Mouse (Mus musculus) heart, postnatal 0 days (tissue): ENCODE data around the gene Fam227b. TPM values are rescaled to one million over a fixed set of nuclear protein-coding genes. Genes with fewer than 3 reads are reported as not detected.

Source experiments
- ATAC-seq: fragments of 200-750 bp; cut with Nextera tagmentation; 2 replicates; pipeline ENCODE4 v1.8.0; 2017; ENCODE audit warnings: low read depth, moderate number of reproducible peaks, moderate library complexity; ENCODE audit not compliant: insufficient read depth
- DNase-seq: peaks from one replicate; pipeline ENCODE4 v3.0.0-alpha.2; 2016; ENCODE audit warnings: low spot score
- H3K27ac ChIP-seq: fragments of 300-500 bp; sonication (generic); 2 replicates; pipeline ENCODE4 v1.5.1; 2014; ENCODE audit warnings: low read depth, mild to moderate bottlenecking
- H3K27me3 ChIP-seq: fragments of 300-500 bp; sonication (generic); 2 replicates; pipeline ENCODE4 v1.6.1; 2014; ENCODE audit warnings: low read length, mixed read lengths; ENCODE audit not compliant: control insufficient read depth, insufficient read depth
- H3K36me3 ChIP-seq: fragments of 300-500 bp; sonication (generic); replicated peaks from 2 replicates; pipeline ENCODE4 v1.6.1; 2014; ENCODE audit warnings: low read length, mixed read lengths; ENCODE audit not compliant: control insufficient read depth, insufficient read depth
- H3K4me1 ChIP-seq: fragments of 300-500 bp; sonication (generic); 2 replicates; pipeline ENCODE4 v1.6.1; 2014; ENCODE audit warnings: antibody characterized with exemption; ENCODE audit not compliant: control insufficient read depth, insufficient read depth
- H3K4me2 ChIP-seq: fragments of 300-500 bp; sonication (generic); 2 replicates; pipeline ENCODE4 v1.6.1; 2014; ENCODE audit warnings: low read depth, mild to moderate bottlenecking, low read length, moderate library complexity
- H3K4me3 ChIP-seq: fragments of 300-500 bp; sonication (generic); 2 replicates; pipeline ENCODE4 v1.5.1; 2014; ENCODE audit warnings: low read depth, low read length
- H3K9ac ChIP-seq: fragments of 300-500 bp; sonication (generic); replicated peaks from 2 replicates; pipeline ENCODE4 v1.6.1; 2014; ENCODE audit warnings: low read depth, low read length, mixed read lengths
- H3K9me3 ChIP-seq: fragments of 300-500 bp; sonication (generic); replicated peaks from 2 replicates; pipeline ENCODE4 v1.6.1; 2016; ENCODE audit warnings: low read length; ENCODE audit not compliant: control insufficient read depth
- CTCF ChIP-seq: IDR thresholded peaks from 2 replicates; pipeline ENCODE4 v1.5.1; 2016; ENCODE audit warnings: antibody characterized with exemption, control low read depth, low read depth
- EP300 ChIP-seq: IDR thresholded peaks from 2 replicates; pipeline ENCODE4 v1.6.1; 2016; ENCODE audit warnings: antibody characterized with exemption, low read depth
- WGBS: fragments of 180-500 bp; shearing (Covaris S2); extraction: QIAGEN DNeasy Blood & Tissue Kit; methylation state at CpG from one replicate; pipeline ENCODE4 v1.1.7; 2014; 5-methylcytosine and 5-hydroxymethylcytosine counted together
- polyA plus RNA-seq: library from polyadenylated mRNA; unstranded; fragments of >200 nt; fragmentation: Nextera tagmentation; extraction: Ambion mirVana; gene quantifications from 2 replicates; pipeline ENCODE4 v1.2.1, GENCODE M21; 2015
- total RNA-seq: library from RNA; depleted of rRNA; stranded (reverse); fragments of >200 nt; gene quantifications from 2 replicates; pipeline ENCODE4 v1.2.3, GENCODE M21; 2014; ENCODE audit warnings: low replicate concordance; rRNA removed

Fam227b gene
- total RNA-seq, result not detected in 2 replicates
- polyA plus RNA-seq, result not detected in 2 replicates

DNA sequence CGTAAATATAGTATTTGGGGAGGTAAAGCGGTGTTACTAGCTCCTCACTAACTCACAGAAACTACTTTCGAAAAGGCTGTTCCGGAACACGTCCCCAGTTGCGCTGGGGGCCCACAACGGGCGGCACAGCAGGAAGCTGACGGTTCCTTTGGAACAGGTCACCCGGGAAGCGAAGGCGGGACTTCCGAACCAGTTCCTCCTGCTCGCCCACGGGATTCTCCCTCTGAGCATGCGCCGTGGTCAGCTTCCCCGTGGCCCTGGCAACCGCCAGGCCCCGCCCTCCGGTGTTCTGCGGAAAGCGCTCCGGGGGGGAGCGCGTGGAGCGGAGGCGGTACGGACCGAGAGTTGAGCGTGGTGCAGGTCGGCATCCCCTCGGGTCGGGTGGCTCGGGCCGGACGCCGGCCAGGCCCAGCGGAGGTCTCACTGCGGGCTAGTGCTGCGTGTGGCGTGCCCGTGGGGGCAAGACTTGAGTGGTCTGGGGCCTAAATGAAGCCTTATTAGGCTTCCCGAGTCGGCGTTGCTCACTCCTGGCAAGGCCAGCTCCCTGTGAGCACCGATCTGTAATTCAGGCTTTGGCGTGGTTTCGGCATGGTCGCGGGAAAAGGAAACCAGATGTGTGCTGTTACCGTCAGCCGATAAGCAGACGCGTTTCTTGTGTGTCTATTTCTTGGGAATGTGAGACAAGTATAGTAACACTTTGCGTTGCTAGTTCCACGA is at the start of gene Fam227b, which contains the start of gene Dtwd1:
Gene Fam227b (minus strand): TSS at position 150 of the 717 bp plus-strand sequence.
Gene Dtwd1 (plus strand): TSS at position 287 of the 717 bp plus-strand sequence.
- Histone ChIP-seq H3K4me3 (peak within 1 kb of the TSS; percentile 87), H3K27me3 (no peaks in the 10 kb centered on the region), H3K36me3 (no peaks in the 10 kb centered on the region; the same call in 1 of the 2 replicates), H3K9ac (peak within 1 kb of the TSS; percentile 85), H3K9me3 (no peaks in the 10 kb centered on the region), H3K27ac (peak within 1 kb of the TSS; percentile 93), H3K4me1 (peaks cover 7% of the 10 kb centered on the region; the same call in 1 of the 2 replicates), H3K4me2 (peak within 1 kb of the TSS; percentile 59)
- ATAC-seq (peak; percentile 98), DNase-seq (peak; percentile 96)
- TF ChIP-seq CTCF (no peak), EP300 (peak; percentile 54; the same call in 1 of the 2 replicates)
- WGBS, result under 1% methylated on average over 57 of the region's 57 CpGs

DNA sequence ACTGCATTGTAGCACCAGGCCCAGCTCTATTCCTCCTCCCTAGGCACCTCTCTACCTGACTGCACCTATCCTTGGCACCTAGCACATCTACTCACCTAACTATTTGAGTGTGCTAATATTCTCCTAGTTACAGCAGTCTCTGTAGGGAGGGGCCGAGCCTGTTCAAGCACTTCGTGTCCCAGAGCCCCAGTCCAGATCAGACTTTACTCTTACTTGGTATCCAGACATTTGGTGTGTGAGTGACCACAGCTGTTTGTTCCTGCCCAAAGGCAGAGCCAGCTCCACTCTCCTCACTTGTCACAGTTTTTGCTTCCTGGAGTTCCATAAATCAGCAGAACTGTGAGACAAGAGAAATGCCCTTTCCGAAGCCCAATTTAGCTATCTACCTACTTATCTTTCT is 47.2 kb upstream of the Fam227b start:
- H3K36me3 ChIP-seq, result no peaks in the 10 kb centered on the region
- no peaks in the 10 kb centered on the region for H3K4me1 ChIP-seq
- no peak overlapping the region for H3K4me2 ChIP-seq
- H3K9me3 ChIP-seq, result no peaks in the 10 kb centered on the region
- no peak overlapping the region for H3K4me3 ChIP-seq
- DNase-seq (no peak), ATAC-seq (no peak)
- H3K27me3 ChIP-seq, result no peaks in the 10 kb centered on the region
- H3K9ac ChIP-seq, result no peak overlapping the region
- TF ChIP-seq CTCF (no peak), EP300 (no peak)
- WGBS, result 66% methylated on average over 3 of the region's 3 CpGs
- no peak overlapping the region for H3K27ac ChIP-seq

DNA sequence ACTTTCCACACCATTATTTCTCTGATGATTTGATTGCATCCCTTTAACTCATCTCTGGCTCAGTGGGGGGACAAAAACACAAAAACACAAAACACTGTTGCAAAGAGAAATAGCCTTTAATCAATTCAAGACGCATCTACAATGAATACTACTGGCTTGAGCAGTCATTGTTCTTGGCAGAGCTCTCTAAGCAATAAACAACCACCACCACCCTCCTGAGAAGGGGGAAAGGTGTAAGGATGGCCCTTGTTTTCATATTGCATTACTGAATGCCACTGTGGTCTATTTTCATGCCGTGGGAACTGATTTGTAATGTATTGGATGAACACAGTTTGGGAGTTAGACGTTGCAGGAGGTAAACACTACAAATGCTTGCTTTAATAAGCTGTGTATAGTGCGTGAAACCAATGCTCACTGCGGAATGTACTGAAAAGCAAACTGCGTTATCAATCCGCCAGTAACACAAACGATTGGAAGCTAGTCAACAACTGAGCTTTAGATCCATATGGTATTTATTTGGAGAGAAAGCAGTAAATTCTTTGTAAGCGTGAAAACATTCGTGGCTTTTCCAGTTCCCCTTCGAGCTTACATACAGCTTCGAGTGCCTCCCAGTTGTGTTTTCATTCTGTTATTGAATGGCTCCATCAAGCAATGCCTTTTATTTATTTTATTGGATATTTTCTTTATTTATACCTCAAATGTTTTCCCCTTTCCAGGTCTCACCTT is 44.0 kb upstream of the Fam227b start:
- H3K27ac ChIP-seq, result no peak overlapping the region
- ATAC-seq, result no peak
- H3K27me3 ChIP-seq, result no peaks in the 10 kb centered on the region

DNA sequence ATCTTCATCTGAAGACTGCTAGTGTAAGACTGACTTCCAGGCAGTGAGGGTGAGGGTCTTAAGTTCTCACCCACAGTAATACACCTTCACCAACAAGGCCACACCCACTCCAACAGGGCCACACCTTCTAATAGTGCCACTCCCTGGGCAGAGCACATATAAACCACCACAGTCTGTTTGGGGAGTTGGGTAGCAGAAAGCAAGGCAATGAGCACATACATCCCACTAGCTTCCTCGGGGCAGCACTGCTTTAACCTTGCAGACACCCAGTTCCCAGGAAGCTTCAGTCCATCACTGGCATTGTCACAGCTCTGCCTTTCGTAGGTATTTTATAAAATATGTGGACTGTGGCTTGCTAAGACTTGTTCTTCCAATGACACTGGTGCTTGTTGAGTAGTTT is 40.3 kb upstream of the Fam227b start:
- ATAC-seq (no peak), DNase-seq (no peak)
- H3K4me1 ChIP-seq, result no peaks in the 10 kb centered on the region
- TF ChIP-seq CTCF (no peak), EP300 (no peak)
- no peak overlapping the region for H3K4me2 ChIP-seq
- no peaks in the 10 kb centered on the region for H3K36me3 ChIP-seq
- H3K9ac ChIP-seq, result no peak overlapping the region
- WGBS, result 88% methylated on average over 2 of the region's 2 CpGs
- no peak overlapping the region for H3K4me3 ChIP-seq
- H3K27me3 ChIP-seq, result no peaks in the 10 kb centered on the region
- H3K9me3 ChIP-seq, result no peaks in the 10 kb centered on the region
- H3K27ac ChIP-seq, result no peak overlapping the region

More for the DNA sequence above, 44.0 kb upstream of the Fam227b start:
- 79% methylated on average over 12 of the region's 12 CpGs for WGBS
- H3K4me1 ChIP-seq, result no peaks in the 10 kb centered on the region
- no peaks in the 10 kb centered on the region for H3K9me3 ChIP-seq
- H3K36me3 ChIP-seq, result no peaks in the 10 kb centered on the region
- H3K4me3 ChIP-seq, result no peak overlapping the region
- no peak overlapping the region for H3K9ac ChIP-seq
- TF ChIP-seq CTCF (no peak), EP300 (no peak)
- DNase-seq, result no peak
- H3K4me2 ChIP-seq, result no peak overlapping the region

DNA sequence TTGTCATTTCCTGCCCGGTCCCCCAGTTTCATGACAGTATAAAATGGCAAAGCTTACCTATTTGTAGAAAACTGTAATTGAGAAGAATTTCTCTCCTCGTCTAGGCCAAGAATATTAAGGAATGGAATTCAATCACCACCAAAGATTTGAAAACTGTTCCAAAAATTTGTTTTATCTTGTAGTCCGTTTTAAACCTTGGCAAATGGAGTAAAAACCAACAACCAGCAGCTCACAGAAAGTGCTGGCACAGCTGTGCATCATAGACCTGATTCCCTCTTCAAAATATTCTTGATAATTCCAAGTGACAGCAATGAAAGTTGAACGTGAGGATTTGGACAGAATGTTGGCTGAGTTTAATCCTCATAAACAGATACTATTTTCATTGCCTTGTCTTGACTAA is 39.5 kb upstream of the Fam227b start:
- ATAC-seq (no peak), DNase-seq (no peak)
- Histone ChIP-seq H3K9me3 (no peaks in the 10 kb centered on the region), H3K4me2 (no peak overlapping the region), H3K4me3 (no peak overlapping the region), H3K4me1 (no peaks in the 10 kb centered on the region), H3K27ac (no peak overlapping the region), H3K27me3 (no peaks in the 10 kb centered on the region), H3K9ac (no peak overlapping the region), H3K36me3 (no peaks in the 10 kb centered on the region)
- 61% methylated on average over 4 of the region's 4 CpGs for WGBS
- no peak for TF ChIP-seq CTCF
- no peak for TF ChIP-seq EP300
